Mouse (Mus musculus) embryonic facial prominence, embryonic 11.5 days (tissue): ENCODE measurements around the gene Rgs11. TPM values are rescaled to one million over a fixed set of nuclear protein-coding genes. Genes with fewer than 3 reads are reported as not detected.
"Not testable (repeated sequence)": the region's sequence is repeated elsewhere in the genome, so short reads cannot be mapped to it uniquely, and the experiment has no call there.

ENCODE experiments used
- ATAC-seq: fragments of 200-750 bp; cut with Nextera tagmentation; replicated peaks from 2 replicates; pipeline ENCODE4 v1.8.0; 2017; ENCODE audit warnings: low read depth; ENCODE audit not compliant: insufficient number of reproducible peaks, low FRiP score, low TSS enrichment
- DNase-seq: peaks from one replicate; pipeline ENCODE4 v3.0.0-alpha.2; 2015; ENCODE audit warnings: low spot score
- H3K27ac ChIP-seq: fragments of 300-500 bp; sonication (generic); replicated peaks from 2 replicates; pipeline ENCODE4 v1.5.1; 2014; ENCODE audit warnings: mild to moderate bottlenecking, low read depth, low read length, control low read depth
- H3K27me3 ChIP-seq: fragments of 300-500 bp; sonication (generic); 2 replicates; pipeline ENCODE4 v1.6.1; 2014; ENCODE audit warnings: mild to moderate bottlenecking, low read length, moderate library complexity, mixed read lengths; ENCODE audit not compliant: control insufficient read depth, insufficient read depth
- H3K36me3 ChIP-seq: fragments of 300-500 bp; sonication (generic); replicated peaks from 2 replicates; pipeline ENCODE4 v1.6.1; 2014; ENCODE audit warnings: low read depth, mild to moderate bottlenecking, low read length, moderate library complexity, mixed read lengths; ENCODE audit not compliant: control insufficient read depth, insufficient read depth
- H3K4me1 ChIP-seq: fragments of 300-500 bp; sonication (generic); 2 replicates; pipeline ENCODE4 v1.6.1; 2014; ENCODE audit warnings: low read length, mixed read lengths; ENCODE audit not compliant: control insufficient read depth, insufficient read depth
- H3K4me2 ChIP-seq: fragments of 300-500 bp; sonication (generic); 2 replicates; pipeline ENCODE4 v1.6.1; 2014; ENCODE audit warnings: low read depth, mild to moderate bottlenecking, control low read depth, low read length, moderate library complexity
- H3K4me3 ChIP-seq: fragments of 300-500 bp; sonication (generic); 2 replicates; pipeline ENCODE4 v1.5.1; 2014; ENCODE audit warnings: low read depth, low read length, control low read depth
- H3K9ac ChIP-seq: fragments of 300-500 bp; sonication (generic); replicated peaks from 2 replicates; pipeline ENCODE4 v1.6.1; 2014; ENCODE audit warnings: mild to moderate bottlenecking, control low read depth, low read length
- H3K9me3 ChIP-seq: fragments of 300-500 bp; sonication (generic); replicated peaks from 2 replicates; pipeline ENCODE4 v1.6.1; 2016; ENCODE audit warnings: mild to moderate bottlenecking, low read length, inconsistent platforms, mixed read lengths; ENCODE audit not compliant: control insufficient read depth
- WGBS: fragments of 180-500 bp; shearing (Covaris S2); extraction: QIAGEN DNeasy Blood & Tissue Kit; methylation state at CpG from one replicate; pipeline ENCODE4 v1.1.7; 2014; 5-methylcytosine and 5-hydroxymethylcytosine counted together
- polyA plus RNA-seq: library from polyadenylated mRNA; unstranded; fragments of >200 nt; fragmentation: Nextera tagmentation; extraction: Ambion mirVana; gene quantifications from 2 replicates; pipeline ENCODE4 v1.2.1, GENCODE M21; 2014

The Rgs11 gene
- polyA plus RNA-seq: 2.0 and 3.0 TPM in 2 replicates

DNA sequence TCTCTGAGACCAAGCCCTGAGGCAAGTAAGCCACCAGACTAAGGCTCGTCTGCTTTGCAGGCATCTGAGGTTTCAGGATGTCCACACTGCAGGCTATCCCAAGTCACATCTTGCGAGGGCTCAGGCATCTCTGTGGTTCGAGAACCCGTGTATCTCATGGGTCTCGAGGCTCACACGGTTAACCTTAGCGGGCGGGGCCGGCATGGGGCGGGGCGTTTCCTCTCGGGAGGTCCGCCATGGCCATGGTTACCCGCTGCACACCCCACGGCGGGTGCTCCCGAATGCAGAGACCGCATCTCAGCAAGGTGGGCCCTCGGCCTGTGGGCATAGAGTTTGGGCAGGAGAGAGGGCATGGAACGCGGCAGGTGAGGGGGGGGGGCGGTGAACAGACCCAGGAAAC, at the start of gene Rgs11:
Rgs11 (plus strand) TSS at position 215 of the 400 bp plus-strand sequence.
- no peaks in the 10 kb centered on the region; the same call in 1 of the 2 replicates for H3K4me1 ChIP-seq
- peak within 1 kb of the TSS; percentile 33 for H3K4me3 ChIP-seq
- ATAC-seq: no peak
- peak within 1 kb of the TSS; percentile 83 for H3K4me2 ChIP-seq
- H3K27ac ChIP-seq: no peak within 1 kb of the TSS
- 0 out of 2 replicates have a peak within 1 kb of the TSS, but pooled peaks have one; percentile 30 for H3K9ac ChIP-seq
- DNase-seq: peak; percentile 19
- H3K27me3 ChIP-seq: peaks cover 44% of the 10 kb centered on the region
- 1% methylated on average over 21 of the region's 22 CpGs for WGBS
- H3K36me3 ChIP-seq: no peaks in the 10 kb centered on the region
- H3K9me3 ChIP-seq: no peaks in the 10 kb centered on the region

DNA sequence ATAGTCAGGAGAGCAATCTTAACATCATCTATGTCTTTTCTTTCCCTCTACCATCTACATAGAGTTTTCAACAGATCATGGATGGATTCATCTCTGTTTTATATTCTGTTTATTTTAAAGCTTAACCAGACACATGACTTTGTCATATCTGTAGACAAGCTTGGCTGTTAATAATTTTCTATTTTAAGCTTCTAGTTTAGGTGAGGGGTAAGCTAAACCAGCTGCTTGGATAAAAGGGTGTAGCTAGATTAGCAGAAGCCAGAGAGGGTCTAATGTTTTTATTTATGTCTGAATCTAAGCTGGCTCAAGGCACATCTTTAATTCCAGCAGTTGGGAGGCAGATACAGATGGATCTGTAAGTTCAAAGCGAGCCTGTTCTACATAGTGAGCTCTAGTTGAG, 40.0 kb upstream of the Rgs11 start:
- Histone ChIP-seq H3K4me2 (no peak overlapping the region), H3K4me1 (no peaks in the 10 kb centered on the region), H3K9me3 (no peaks in the 10 kb centered on the region), H3K36me3 (no peaks in the 10 kb centered on the region), H3K4me3 (no peak overlapping the region), H3K27me3 (no peaks in the 10 kb centered on the region), H3K9ac (no peak overlapping the region), H3K27ac (no peak overlapping the region)
- DNase-seq (no peak), ATAC-seq (no peak)
- 90% methylated on average over 1 of the region's 1 CpGs for WGBS

DNA sequence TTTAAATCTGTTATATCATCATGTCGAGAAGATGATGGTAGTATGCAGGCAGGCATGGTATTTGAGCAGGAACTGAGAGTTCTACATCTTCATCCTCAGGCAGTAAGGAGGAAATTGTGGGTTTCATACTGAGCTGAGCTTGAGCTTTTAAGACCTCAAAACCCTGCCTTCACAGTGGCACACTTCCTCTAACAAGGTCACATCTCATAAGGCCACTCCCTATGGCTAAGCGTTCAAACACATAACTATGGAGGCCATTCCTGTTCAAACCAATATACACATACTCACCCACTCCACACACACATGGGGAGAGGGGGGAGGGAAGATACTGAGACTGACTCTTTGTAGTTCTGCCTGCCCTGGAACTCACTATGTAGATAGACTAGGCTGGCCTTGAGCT, 34.7 kb upstream of the Rgs11 start:
- Histone ChIP-seq H3K27ac (no peak overlapping the region), H3K4me3 (no peak overlapping the region), H3K4me2 (no peak overlapping the region), H3K36me3 (no peaks in the 10 kb centered on the region), H3K9me3 (no peaks in the 10 kb centered on the region), H3K27me3 (no peaks in the 10 kb centered on the region), H3K4me1 (no peaks in the 10 kb centered on the region), H3K9ac (no peak overlapping the region)
- DNase-seq (no peak), ATAC-seq (no peak)
- 86% methylated on average over 2 of the region's 2 CpGs for WGBS

DNA sequence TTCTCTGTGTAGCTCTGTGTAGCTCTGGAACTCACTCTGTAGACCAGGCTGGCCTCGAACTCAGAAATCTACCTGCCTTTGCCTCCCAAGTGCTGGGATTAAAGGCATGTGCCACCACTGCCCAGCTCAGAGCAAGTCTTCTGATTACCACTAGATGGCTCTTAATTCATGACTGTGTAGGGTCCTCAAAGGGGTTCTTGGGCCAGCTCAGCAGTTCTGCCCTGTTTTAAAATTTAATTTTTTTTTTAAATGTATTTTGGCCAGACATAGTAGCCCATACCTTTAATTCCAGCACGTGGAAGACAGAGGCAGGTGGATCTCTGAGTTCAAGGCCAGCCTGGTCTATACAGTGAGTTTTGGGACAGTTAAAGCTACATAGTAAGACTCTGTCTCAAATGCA, 27.5 kb upstream of the Rgs11 start:
- H3K9me3 ChIP-seq, H3K27ac ChIP-seq, DNase-seq, H3K27me3 ChIP-seq, H3K4me2 ChIP-seq, ATAC-seq, H3K4me3 ChIP-seq, H3K4me1 ChIP-seq, H3K36me3 ChIP-seq, H3K9ac ChIP-seq: not testable (repeated sequence)
- WGBS: 82% methylated on average over 2 of the region's 2 CpGs

DNA sequence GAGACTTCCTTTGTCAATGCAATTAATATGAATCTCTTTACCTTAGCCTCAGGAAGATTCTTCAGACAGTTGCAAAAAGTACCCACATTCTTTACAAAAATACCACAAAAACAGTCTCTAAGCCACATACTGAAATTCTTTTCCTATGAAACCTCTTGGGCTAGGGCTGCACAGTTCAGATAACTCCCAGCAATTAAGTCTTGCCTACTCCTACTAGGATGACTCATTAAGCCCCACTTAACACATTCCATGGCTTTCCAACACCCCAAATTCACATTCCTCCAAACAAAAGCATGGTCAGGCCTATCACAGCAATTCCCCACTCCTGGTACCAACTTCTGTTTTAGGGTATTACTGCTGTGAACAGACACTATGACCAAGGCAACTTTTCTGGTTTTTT, 24.1 kb upstream of the Rgs11 start:
- ATAC-seq (no peak), DNase-seq (no peak)
- peaks cover 9% of the 10 kb centered on the region for H3K36me3 ChIP-seq
- no peaks in the 10 kb centered on the region for H3K9me3 ChIP-seq
- H3K4me1 ChIP-seq: no peaks in the 10 kb centered on the region
- no peak overlapping the region for H3K4me3 ChIP-seq
- H3K9ac ChIP-seq: no peak overlapping the region
- no peak overlapping the region for H3K4me2 ChIP-seq
- no peak overlapping the region for H3K27ac ChIP-seq
- H3K27me3 ChIP-seq: no peaks in the 10 kb centered on the region

DNA sequence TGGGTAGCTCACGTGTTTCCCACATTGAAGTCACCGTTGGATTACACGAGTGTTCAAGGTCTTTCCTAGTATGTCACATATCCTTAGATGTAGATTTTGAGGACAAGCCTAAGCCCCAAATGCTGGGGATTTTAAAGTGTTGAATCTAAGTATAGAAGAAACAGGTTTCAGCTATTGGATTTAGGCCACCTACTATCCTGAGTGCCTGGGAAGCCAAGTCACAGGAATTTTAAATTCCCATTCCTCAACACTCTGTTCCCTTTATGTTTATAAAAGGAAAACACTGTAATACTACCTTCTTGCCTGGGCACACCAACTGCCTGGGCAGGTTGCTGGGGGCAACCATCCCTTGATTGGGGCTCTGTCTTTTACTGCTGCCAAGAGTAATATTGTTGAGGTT, 21.6 kb upstream of the Rgs11 start:
- Histone ChIP-seq H3K4me3 (no peak overlapping the region), H3K36me3 (peaks cover 5% of the 10 kb centered on the region), H3K4me1 (no peaks in the 10 kb centered on the region), H3K9ac (no peak overlapping the region), H3K27ac (no peak overlapping the region), H3K27me3 (no peaks in the 10 kb centered on the region), H3K4me2 (no peak overlapping the region), H3K9me3 (no peaks in the 10 kb centered on the region)
- ATAC-seq (no peak), DNase-seq (no peak)
- WGBS: 92% methylated on average over 3 of the region's 3 CpGs

DNA sequence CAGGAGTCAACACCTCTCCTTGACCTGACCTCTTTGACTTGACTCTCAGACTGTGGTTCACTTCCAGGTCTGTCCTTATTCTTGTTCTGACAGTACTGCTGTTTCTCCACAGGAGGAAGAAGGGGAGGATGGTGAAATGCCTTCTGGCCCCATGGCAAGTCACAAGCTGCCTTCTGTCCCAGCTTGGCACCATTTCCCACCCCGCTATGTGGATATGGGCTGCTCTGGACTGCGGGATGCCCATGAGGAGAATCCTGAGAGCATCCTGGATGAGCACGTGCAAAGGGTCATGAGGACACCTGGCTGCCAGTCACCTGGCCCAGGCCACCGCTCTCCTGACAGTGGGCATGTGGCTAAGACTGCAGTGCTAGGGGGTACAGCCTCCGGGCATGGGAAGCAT, 15.2 kb upstream of the Rgs11 start:
- H3K9ac ChIP-seq: no peak overlapping the region
- DNase-seq: no peak
- no peak overlapping the region for H3K4me2 ChIP-seq
- no peaks in the 10 kb centered on the region for H3K4me1 ChIP-seq
- no peak overlapping the region for H3K27ac ChIP-seq
- no peak for ATAC-seq
- 95% methylated on average over 5 of the region's 5 CpGs for WGBS
- no peak overlapping the region for H3K4me3 ChIP-seq
- no peaks in the 10 kb centered on the region for H3K9me3 ChIP-seq
- no peaks in the 10 kb centered on the region for H3K27me3 ChIP-seq
- peaks cover 5% of the 10 kb centered on the region for H3K36me3 ChIP-seq

DNA sequence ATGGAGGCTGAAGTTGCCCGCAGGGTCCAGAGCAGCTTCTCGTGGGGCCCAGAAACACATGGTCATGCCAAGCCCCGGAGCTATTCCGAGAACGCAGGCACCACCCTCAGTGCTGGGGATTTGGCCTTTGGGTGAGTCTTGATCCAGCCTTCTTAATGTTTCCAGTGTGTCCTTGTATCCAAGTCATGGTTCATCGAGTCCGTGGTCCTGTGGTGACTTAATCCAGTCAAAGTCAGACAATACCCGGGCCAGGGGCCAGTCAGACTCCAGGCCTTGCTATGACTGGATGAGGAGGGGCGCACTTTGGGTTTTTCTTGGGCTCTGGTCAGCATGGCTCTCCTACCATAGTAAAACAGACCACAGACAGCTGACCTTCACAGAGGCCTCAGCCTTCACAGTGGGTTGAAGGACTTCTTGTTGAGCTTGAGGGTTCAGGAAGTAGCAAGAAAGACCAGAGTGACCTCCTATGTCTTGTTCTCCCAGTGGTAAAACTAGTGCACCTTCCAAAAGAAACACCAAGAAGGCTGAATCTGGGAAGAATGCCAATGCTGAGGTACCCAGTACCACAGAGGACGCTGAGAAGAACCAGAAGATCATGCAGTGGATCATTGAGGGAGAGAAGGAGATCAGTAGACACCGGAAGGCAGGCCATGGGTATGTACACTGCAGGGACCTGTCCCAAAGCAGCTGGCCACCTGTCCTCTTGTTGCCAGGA, 14.5 kb upstream of the Rgs11 start:
- no peaks in the 10 kb centered on the region for H3K27me3 ChIP-seq
- H3K36me3 ChIP-seq: peaks cover 4% of the 10 kb centered on the region
- no peak overlapping the region for H3K9ac ChIP-seq
- H3K9me3 ChIP-seq: no peaks in the 10 kb centered on the region
- ATAC-seq (no peak), DNase-seq (no peak)
- no peak overlapping the region for H3K4me3 ChIP-seq
- no peak overlapping the region for H3K4me2 ChIP-seq
- no peaks in the 10 kb centered on the region for H3K4me1 ChIP-seq
- H3K27ac ChIP-seq: no peak overlapping the region
- 98% methylated on average over 11 of the region's 11 CpGs for WGBS
